Mouse (Mus musculus): ENCODE data around the gene Gins2. TPM values are rescaled to one million over a fixed set of nuclear protein-coding genes. Genes with fewer than 3 reads are reported as not detected.

The Gins2 gene
- total and polyA plus RNA-seq, 3 experiments: 50.0 to 129 (median 61.2) TPM

- H3K79me2 ChIP-seq (replicated peaks; ENCODE audit: control insufficient read depth, extremely low read depth, insufficient read depth, poor library complexity, severe bottlenecking): peaks cover 17% of the 10 kb centered on the region
- DNase-seq (ENCODE audit: extremely low read depth): no peak
- in situ Hi-C loops (cut with MboI; ENCODE audit: low pct_ligation_motif_present, low pct_unique_long_range_greater_than_20kb, low sequenced_read_pairs): no loop called here
- H3K27ac ChIP-seq (ENCODE audit: insufficient read depth, low read depth): no peak overlapping the region
- peaks cover 3 to 16% of the 10 kb centered on the region in 2 experiments; a peak in 3 of 4 replicates for H3K4me1 ChIP-seq (ENCODE audit: control insufficient read depth in 1 of 2, insufficient read depth in 2 of 2)
- H3K4me3 ChIP-seq (replicated peaks in 1 of 3; ENCODE audit: low read depth in 2 of 3, low read length in 2 of 3, poor library complexity in 1 of 3): no peak overlapping the region
- peaks cover 46 to 65% of the 10 kb centered on the region in 2 experiments for H3K36me3 ChIP-seq (replicated peaks in 1 of 2; ENCODE audit: control insufficient read depth in 1 of 2, insufficient read depth in 1 of 2, low read length in 1 of 2)
- no peaks in the 10 kb centered on the region for H3K27me3 ChIP-seq (replicated peaks)
- H3K9ac ChIP-seq (ENCODE audit: insufficient read depth, low read depth): no peak overlapping the region
- no peak overlapping the region for H3K4me2 ChIP-seq (ENCODE audit: insufficient read depth, low read depth, poor library complexity, severe bottlenecking)
- H3K9me3 ChIP-seq (replicated peaks; ENCODE audit: low read length): no peaks in the 10 kb centered on the region
- TF ChIP-seq JUND (conservative IDR thresholded peaks at IDR 0.05; ENCODE audit: low read depth, low read length): no peak
- no peak for TF ChIP-seq ZKSCAN1 (IDR thresholded peaks at IDR 0.05; ENCODE audit: borderline replicate concordance, low read depth, low read length)
- TF ChIP-seq PAX5 (IDR thresholded peaks at IDR 0.05; ENCODE audit: low read length): no peak
- TF ChIP-seq MAX (IDR thresholded peaks at IDR 0.05; ENCODE audit: low read length): no peak
- no peak for TF ChIP-seq TBP (conservative IDR thresholded peaks at IDR 0.05; ENCODE audit: low read depth, low read length)
- TF ChIP-seq NELFE (IDR thresholded peaks at IDR 0.05; ENCODE audit: low read depth, low read length): no peak
- TF ChIP-seq BHLHE40 (IDR thresholded peaks at IDR 0.05; ENCODE audit: low read depth, low read length): no peak
- no peak for TF ChIP-seq KAT2A (IDR thresholded peaks at IDR 0.05; ENCODE audit: insufficient replicate concordance, low read length)
- TF ChIP-seq MEF2A (IDR thresholded peaks at IDR 0.05; ENCODE audit: borderline replicate concordance, low read depth, low read length): no peak
- dilution Hi-C loops (cut with MboI; ENCODE audit: extremely low pct_ligation_motif_present, extremely low pct_unique_long_range_greater_than_20kb, low sequenced_read_pairs): no loop called here
These were observed 3.6 kb downstream of the Gins2 start for GRCm38 (mm10) chr8:120585521-120585920.

- no peak overlapping the region for H3K9ac ChIP-seq (ENCODE audit: insufficient read depth, low read depth)
- TF ChIP-seq ELF1 (IDR thresholded peaks at IDR 0.05; ENCODE audit: low read depth, low read length) (no peak), JUN (IDR thresholded peaks at IDR 0.05; ENCODE audit: insufficient read depth, low read depth, low read length) (no peak), MAZ (IDR thresholded peaks at IDR 0.05; ENCODE audit: low read depth, low read length) (no peak), POLR2A (IDR thresholded peaks at IDR 0.05; ENCODE audit: low read depth, low read length) (no peak), MAX (IDR thresholded peaks at IDR 0.05; ENCODE audit: low read length) (no peak), ZNF384 (IDR thresholded peaks at IDR 0.05; ENCODE audit: low read depth, low read length) (no peak), EP300 (IDR thresholded peaks at IDR 0.05; ENCODE audit: low read length) (no peak), MXI1 (IDR thresholded peaks at IDR 0.05; ENCODE audit: low read depth, low read length) (no peak), PAX5 (IDR thresholded peaks at IDR 0.05; ENCODE audit: low read length) (no peak), ZMIZ1 (IDR thresholded peaks at IDR 0.05; ENCODE audit: low read depth, low read length) (no peak), POLR2AphosphoS2 (IDR thresholded peaks at IDR 0.05; ENCODE audit: low read depth, low read length) (no peak), ETS1 (conservative IDR thresholded peaks at IDR 0.05; ENCODE audit: low read depth, low read length) (no peak), UBTF (IDR thresholded peaks at IDR 0.05; ENCODE audit: low read depth, low read length) (no peak), CHD2 (IDR thresholded peaks at IDR 0.05; ENCODE audit: low read length) (no peak), CHD1 (IDR thresholded peaks at IDR 0.05; ENCODE audit: low read depth, low read length) (no peak), USF1 (IDR thresholded peaks at IDR 0.05; ENCODE audit: low read depth, low read length) (no peak)
- H3K27ac ChIP-seq (ENCODE audit: insufficient read depth, low read depth): no peak overlapping the region
- H3K4me2 ChIP-seq (ENCODE audit: insufficient read depth, low read depth, poor library complexity, severe bottlenecking): no peak overlapping the region
- H3K9me3 ChIP-seq (replicated peaks; ENCODE audit: low read length): no peaks in the 10 kb centered on the region
- no peak overlapping the region for H3K4me3 ChIP-seq (replicated peaks in 1 of 3; ENCODE audit: low read depth in 2 of 3, low read length in 2 of 3, poor library complexity in 1 of 3)
- dilution Hi-C loops (cut with MboI; ENCODE audit: extremely low pct_ligation_motif_present, extremely low pct_unique_long_range_greater_than_20kb, low sequenced_read_pairs) (no loop called here), in situ Hi-C loops (cut with MboI; ENCODE audit: low pct_ligation_motif_present, low pct_unique_long_range_greater_than_20kb, low sequenced_read_pairs) (no loop called here)
- peaks cover 76 to 92% of the 10 kb centered on the region in 2 experiments for H3K36me3 ChIP-seq (replicated peaks in 1 of 2; ENCODE audit: control insufficient read depth in 1 of 2, insufficient read depth in 1 of 2, low read length in 1 of 2)
- no peaks in the 10 kb centered on the region for H3K27me3 ChIP-seq (replicated peaks)
- DNase-seq (ENCODE audit: extremely low read depth): no peak
- H3K4me1 ChIP-seq (ENCODE audit: control insufficient read depth in 1 of 2, insufficient read depth in 2 of 2): no peaks in the 10 kb centered on the region
- no peaks in the 10 kb centered on the region for H3K79me2 ChIP-seq (replicated peaks; ENCODE audit: control insufficient read depth, extremely low read depth, insufficient read depth, poor library complexity, severe bottlenecking)
These were observed 7.3 kb downstream of the Gins2 start for GRCm38 (mm10) chr8:120581811-120582210.

Data from CH12.LX (cell line).